Mouse (Mus musculus): Measurements from ENCODE around the gene Ackr2.

GRCm38 (mm10) chr9:121907356-121908070 lies 9.4 kb downstream of the Ackr2 start:
- TF ChIP-seq CTCF (IDR thresholded peaks at IDR 0.05; ENCODE audit: low read depth), result no peak
- TF ChIP-seq EP300 (optimal IDR thresholded peaks at IDR 0.05), result no peak
